Mouse (Mus musculus) MEL (cell line): ENCODE data around the gene Aass.

Experiments
- CTCF ChIP-seq, 3 experiments: IDR thresholded peaks in 2 of 3; conservative IDR thresholded peaks in 1 of 3; 2 replicates each; pipeline ENCODE4 v1.5.1; 2011 to 2012; ENCODE audit warnings: low read length in 3 of 3, low read depth in 2 of 3, mild to moderate bottlenecking in 2 of 3, improper control_type of control experiment in 1 of 3, inconsistent platforms in 1 of 3, mixed read lengths in 1 of 3, moderate library complexity in 1 of 3; ENCODE audit not compliant: control insufficient read depth in 1 of 3, insufficient read depth in 1 of 3, poor library complexity in 1 of 3, severe bottlenecking in 1 of 3
- EP300 ChIP-seq, 2 experiments: IDR thresholded peaks; 2 replicates each; pipeline ENCODE4 v1.6.1; 2011; ENCODE audit warnings: improper control_type of control experiment in 2 of 2, low read length in 2 of 2, low read depth in 1 of 2, mild to moderate bottlenecking in 1 of 2
- ETS1 ChIP-seq: IDR thresholded peaks from 2 replicates; pipeline ENCODE4 v1.6.1; 2012; ENCODE audit warnings: low read depth, mild to moderate bottlenecking, inconsistent platforms, low read length, improper control_type of control experiment, moderate library complexity
- GATA1 ChIP-seq: IDR thresholded peaks from 2 replicates; pipeline ENCODE4 v1.6.1; 2011; ENCODE audit warnings: low read depth, low read length, improper control_type of control experiment
- HCFC1 ChIP-seq: IDR thresholded peaks from 2 replicates; pipeline ENCODE4 v1.6.1; 2012; ENCODE audit warnings: low read depth, mild to moderate bottlenecking, inconsistent platforms, low read length, improper control_type of control experiment, moderate library complexity
- MAX ChIP-seq: IDR thresholded peaks from 2 replicates; pipeline ENCODE4 v1.6.1; 2011; ENCODE audit warnings: low read length, improper control_type of control experiment
- MXI1 ChIP-seq: IDR thresholded peaks from 2 replicates; pipeline ENCODE4 v1.6.1; 2011; ENCODE audit warnings: mild to moderate bottlenecking, low read depth, low read length, improper control_type of control experiment
- POLR2A ChIP-seq, 2 experiments: IDR thresholded peaks; 2 replicates each; pipeline ENCODE4 v1.6.1; 2011 to 2012; ENCODE audit warnings: low read length in 2 of 2, mild to moderate bottlenecking in 2 of 2, control low read depth in 1 of 2, improper control_type of control experiment in 1 of 2, low read depth in 1 of 2, moderate library complexity in 1 of 2; ENCODE audit not compliant: control insufficient read depth in 1 of 2, insufficient read depth in 1 of 2, poor library complexity in 1 of 2
- POLR2AphosphoS2 ChIP-seq: IDR thresholded peaks from 2 replicates; pipeline ENCODE4 v1.6.1; 2011; ENCODE audit warnings: low read length, improper control_type of control experiment
- SIN3A ChIP-seq: IDR thresholded peaks from 2 replicates; pipeline ENCODE4 v1.6.1; 2012; ENCODE audit warnings: low read length, improper control_type of control experiment, inconsistent platforms
- TCF12 ChIP-seq: IDR thresholded peaks from 2 replicates; pipeline ENCODE4 v1.6.1; 2014; ENCODE audit warnings: low read depth, mild to moderate bottlenecking, inconsistent platforms, low read length, improper control_type of control experiment, moderate library complexity
- ZC3H11A ChIP-seq: IDR thresholded peaks from 2 replicates; pipeline ENCODE4 v1.6.1; 2012; ENCODE audit warnings: low read depth, mild to moderate bottlenecking, inconsistent platforms, low read length, improper control_type of control experiment

DNA sequence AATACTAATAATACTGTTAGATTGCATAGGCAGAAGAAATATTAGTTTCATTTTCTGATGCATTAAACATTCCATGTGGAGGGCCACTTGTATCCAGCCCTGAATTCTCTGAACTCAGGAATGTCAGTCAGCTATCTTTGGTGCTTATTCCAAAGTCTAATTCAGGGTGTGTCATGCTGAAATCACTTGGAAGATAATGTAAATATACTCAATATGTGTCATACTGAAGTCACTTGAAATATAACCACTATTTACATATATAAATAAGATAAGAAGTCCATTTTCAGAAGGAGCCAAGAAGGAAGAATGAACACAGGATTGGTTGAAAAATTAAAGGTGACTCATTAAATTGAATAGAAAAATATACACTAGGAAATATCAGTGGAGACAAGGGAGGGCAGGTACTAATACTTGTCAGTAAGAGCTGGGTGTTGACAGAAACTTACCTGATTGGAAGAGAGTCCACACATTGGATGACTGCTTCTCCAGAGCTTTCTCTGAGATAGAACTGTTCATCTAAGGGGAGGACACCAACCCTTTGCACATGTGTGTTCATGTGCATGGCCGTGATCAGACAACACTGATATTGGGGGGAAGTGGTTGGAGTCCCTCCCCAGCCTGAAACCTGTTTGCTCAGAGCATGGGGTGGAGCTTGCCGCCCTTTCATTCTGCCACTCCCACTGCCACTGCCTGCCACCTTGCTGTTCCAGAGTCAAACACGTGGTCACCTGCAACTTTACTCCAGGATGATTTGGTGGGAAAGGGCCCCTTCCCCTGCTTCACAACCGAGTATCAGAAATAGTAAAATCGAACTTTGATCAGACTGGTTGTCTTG, 48.0 kb downstream of the Aass start:
- TF ChIP-seq SIN3A = no peak
- TF ChIP-seq ZC3H11A = no peak
- no peak for TF ChIP-seq CTCF (IDR thresholded peaks at IDR 0.05 in 2 of 3, conservative IDR thresholded peaks at IDR 0.05 in 1 of 3; ENCODE audit: control insufficient read depth in 1 of 3, insufficient read depth in 1 of 3, low read depth in 2 of 3, low read length in 3 of 3, poor library complexity in 1 of 3, severe bottlenecking in 1 of 3)
- no peak for TF ChIP-seq ETS1
- no peak for TF ChIP-seq HCFC1
- TF ChIP-seq POLR2A (IDR thresholded peaks at IDR 0.05; ENCODE audit: control insufficient read depth in 1 of 2, insufficient read depth in 1 of 2, low read depth in 1 of 2, low read length in 2 of 2, poor library complexity in 1 of 2) = no peak
- TF ChIP-seq TCF12 = no peak
- TF ChIP-seq MAX = no peak
- TF ChIP-seq GATA1 = no peak
- TF ChIP-seq POLR2AphosphoS2 = no peak
- no peak for TF ChIP-seq EP300 (IDR thresholded peaks at IDR 0.05; ENCODE audit: low read depth in 1 of 2, low read length in 2 of 2)
- no peak for TF ChIP-seq MXI1
